Mouse (Mus musculus) cerebellum, postnatal 25 days (tissue): ENCODE results near the gene Sema4b.

Experiments
- DNase-seq, 2 experiments: peaks; one replicate each; pipeline ENCODE4 v3.0.0; 2021; ENCODE audit warnings: mixed read lengths in 2 of 2

Sema4b gene

DNA sequence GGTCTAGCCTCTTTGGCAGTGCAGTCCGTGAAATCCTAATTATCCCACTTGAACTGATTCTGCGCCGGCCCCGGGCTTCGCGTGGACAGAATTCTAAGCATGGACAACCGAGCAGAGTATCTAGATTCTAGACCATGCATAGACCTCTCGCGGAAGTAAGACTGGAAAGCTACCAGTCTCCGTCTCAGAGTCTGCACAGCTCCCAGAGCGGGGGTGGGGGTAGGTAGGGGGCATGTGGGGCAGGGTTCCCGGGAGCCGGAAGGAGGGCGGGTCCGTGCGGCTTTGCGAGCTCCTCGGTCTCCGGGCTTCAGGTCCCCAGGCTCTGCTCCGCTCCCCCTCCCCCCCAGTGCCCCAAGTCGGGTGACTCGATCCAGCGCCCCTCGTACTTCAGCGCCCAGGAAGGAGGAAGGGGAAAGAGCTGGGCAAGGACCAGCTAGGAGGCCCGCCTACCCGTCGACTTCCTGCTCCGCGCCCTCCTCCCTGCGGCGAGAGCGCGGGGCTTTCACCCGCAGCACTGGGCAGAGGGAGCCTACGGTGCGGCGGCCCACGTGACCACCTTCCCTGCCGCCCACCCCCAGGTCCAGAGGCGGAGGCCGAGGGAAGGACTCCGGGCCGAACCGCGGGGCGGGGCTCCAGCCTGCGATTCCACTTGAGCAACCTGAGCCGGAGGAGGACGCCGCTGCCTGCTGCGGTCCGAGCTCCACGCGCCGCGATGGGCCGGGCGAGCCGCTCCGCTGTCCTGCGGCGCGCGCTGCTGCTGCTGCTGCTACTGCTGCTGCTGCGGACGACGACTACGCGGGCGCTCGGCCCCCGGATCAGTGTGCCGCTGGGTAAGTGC lies 11.5 kb downstream of the Sema4b start:
- peak; percentile 80 to 83 for DNase-seq

DNA sequence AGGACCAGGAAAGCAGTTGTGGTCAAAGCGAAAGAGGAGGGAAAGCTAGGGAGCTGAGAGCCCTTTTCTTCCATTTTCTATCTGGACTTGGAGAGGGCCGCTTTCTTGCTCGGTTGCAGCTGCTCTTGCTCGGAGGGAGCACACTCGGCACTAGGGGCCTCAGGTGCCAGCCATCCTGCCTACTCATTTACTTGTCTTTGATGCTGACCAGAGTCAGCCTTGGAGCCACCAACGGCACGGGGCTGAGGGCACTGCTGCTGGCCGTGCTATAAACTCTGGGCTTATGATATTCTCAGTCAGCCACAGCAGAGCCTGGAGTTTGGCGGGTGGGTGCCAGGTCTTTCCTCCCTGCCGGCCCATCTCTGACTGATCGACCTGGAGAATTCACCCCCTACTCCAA lies 12.2 kb downstream of the Sema4b start:
- DNase-seq: peak in 1 of 2 experiments; percentile 45

DNA sequence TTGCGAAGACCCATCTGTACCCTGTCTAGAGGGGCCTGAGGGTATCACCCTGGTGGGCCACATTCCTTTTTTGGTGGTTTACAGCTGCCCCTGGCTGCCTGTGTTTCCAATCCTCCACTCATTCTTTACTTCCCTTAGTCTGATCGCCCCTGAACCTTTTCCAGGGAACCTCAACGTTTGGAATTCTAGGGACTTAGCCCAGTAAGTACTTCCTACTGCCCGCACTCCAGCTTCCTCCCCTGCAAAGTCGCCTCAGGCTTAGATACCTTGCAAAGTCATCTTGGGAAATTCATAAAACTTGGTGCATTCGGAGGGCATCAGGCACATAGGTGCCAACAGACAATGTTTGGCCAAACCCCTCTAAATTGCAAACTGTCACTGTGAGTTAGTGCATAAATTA lies 12.6 kb downstream of the Sema4b start:
- no peak for DNase-seq

DNA sequence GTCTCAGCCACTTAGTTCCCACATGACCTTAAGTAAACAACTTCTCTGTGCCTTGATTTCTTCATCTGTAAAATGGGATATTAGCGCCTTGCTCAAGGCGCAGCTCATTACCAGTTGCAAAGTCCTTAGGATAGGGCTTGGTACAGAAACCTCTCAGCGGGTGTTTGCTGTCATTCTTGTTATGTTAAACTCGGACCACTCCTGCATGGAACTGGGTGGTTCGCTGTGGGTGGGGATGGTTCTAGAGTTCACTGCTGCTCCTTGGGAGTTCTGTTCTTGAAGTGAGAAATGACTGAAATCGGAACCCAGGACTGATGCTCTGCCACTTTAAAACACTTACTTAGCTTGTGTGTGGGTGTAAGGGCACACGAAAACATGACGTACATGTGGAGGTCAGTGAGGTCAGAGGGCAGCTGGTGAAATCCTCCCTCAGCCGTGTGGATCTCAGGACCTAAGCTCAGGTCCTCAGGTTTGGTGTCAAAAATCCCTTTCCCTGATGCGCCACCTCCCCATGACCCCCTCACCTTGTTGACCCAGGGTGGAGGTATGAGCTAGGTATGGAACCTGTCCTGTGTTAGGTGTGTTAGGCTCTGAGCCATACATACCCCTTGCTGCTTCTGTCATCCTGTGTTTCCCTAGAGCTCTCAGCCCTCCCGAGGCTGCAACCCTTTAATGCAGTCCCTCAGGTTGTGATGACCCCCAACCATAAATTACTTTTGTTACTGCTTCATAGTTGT lies 13.4 kb downstream of the Sema4b start:
- DNase-seq: no peak

- peak in 1 of 2 experiments; percentile 1 for DNase-seq
These were observed 13.9 kb downstream of the Sema4b start for GRCm38 (mm10) chr7:80200588-80200945.

DNA sequence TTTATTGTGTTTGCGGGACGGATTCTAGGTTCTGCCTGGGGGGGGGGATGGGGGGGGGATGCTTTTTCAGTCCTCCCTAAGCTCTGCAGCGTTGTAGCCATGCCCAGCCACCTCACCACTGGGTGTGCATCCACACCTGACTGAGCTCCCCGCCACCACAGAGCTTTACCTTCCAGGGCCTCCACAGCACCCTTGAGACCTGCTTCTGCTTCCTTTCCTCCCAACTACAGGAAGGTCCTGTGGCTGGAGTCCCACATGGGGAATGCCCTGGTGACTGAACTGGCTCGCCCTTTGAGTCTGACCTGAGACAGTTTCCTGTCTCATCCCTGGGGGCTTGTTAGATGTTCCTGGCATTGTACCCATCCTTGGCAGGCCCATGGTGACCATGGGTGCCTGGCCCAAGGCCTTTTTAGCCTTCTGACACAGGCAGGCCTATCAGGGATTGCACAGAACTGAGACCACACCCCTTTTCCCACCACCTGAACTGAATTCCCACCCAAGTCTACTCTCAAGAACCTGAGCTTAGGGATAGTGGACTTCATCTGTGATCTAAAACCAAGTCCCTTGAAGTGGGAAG lies 14.4 kb downstream of the Sema4b start:
- DNase-seq: no peak

- DNase-seq: no peak
These were observed 15.4 kb downstream of the Sema4b start for GRCm38 (mm10) chr7:80201888-80202540.

DNA sequence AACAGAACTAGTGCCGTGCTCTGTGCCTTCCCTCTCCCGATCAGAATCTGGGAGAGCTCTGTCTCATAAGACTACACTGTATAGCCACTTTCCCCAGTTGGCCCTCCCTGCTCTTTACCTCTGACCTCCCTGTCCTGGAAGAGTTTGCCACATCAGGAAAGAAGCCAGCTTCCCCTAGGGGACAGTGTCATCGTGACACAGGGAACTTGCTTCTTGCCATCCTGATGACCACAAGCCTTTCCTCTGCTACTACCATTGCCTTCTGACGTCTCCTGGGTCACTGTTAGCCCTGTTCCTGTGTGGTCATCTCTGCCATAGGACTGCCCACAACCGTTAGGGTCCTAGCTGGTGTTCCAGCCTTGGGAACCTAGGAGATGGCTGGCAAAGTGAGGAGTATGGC lies 16.3 kb downstream of the Sema4b start:
- DNase-seq: no peak

DNA sequence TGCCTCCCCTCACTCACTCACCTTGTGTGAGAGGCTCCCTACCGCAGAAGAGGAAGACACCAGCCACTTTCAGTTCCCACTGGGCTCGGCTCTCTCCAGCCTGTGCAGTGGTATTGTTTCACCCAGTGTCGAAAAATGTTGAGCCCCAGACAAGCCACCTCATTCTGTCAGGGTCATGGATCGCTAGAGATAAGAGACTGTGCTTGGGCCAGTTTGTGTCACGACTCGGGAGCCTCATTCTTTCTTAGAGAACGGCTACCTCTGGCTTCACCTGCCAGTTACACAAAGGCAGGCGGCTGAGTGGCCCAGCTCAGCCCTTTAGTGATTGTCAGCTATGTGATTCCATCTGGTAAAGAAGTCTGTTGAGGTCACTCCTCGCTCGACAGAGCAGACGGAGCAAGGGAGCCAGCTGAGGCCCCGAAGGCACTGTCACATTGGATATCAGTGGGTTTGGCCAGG lies 17.0 kb downstream of the Sema4b start:
- DNase-seq: no peak

DNA sequence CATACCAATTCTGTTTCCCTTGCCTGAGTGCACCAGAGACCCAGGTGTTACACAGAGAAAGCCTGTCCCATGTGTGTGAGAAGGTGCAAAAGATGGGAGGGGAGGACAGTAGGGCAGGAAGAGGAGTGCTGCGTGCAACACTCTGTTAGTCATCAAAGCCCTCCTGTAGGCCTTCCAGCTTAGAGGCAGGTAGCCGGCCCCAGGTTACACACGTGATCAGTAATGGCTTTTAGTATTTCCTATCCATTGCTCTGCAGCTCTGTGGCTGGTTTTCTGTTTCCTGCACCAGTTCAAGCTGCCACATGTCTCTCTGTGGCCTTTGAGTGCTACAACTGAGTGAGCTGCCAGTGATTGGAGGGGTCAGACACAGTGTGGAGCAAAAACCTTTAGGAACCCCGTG lies 17.7 kb downstream of the Sema4b start:
- no peak for DNase-seq

- DNase-seq: no peak
These were observed 18.3 kb downstream of the Sema4b start for GRCm38 (mm10) chr7:80204961-80205360.

GRCm38 (mm10) chr7:80205705-80206589 lies 19.3 kb downstream of the Sema4b start:
- DNase-seq: no peak

DNA sequence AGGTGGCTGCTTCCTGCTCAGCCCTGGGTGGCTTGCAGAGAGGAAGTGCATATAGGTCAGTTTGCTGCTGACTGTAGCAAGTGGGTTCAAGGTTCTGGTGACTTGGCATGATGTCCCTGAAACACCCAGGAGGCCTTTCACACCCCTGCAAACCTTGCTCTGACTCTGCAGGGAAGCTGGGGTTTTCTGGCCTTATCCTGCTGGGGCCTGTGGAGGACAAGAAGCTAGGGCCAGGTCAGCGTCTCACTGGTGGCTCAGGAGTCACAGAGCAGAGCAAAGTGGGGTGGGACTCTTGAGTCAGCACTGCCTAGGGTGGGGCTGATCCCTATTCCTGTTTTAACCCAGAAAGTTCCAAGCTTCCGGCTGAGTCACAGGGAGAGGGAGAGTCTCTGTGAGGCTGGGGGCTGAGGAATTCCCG lies 20.7 kb downstream of the Sema4b start:
- DNase-seq: peak in 1 of 2 experiments; percentile 12

- peak in 1 of 2 experiments; percentile 8 for DNase-seq
These were observed 21.5 kb downstream of the Sema4b start for GRCm38 (mm10) chr7:80208026-80208642.

- peak in 1 of 2 experiments; percentile 20 for DNase-seq
These were observed 22.2 kb downstream of the Sema4b start for GRCm38 (mm10) chr7:80208738-80209430.

GRCm38 (mm10) chr7:80209669-80210068 lies 23.0 kb downstream of the Sema4b start:
- no peak for DNase-seq

- no peak for DNase-seq
These were observed 24.3 kb downstream of the Sema4b start for GRCm38 (mm10) chr7:80210982-80211381.

DNA sequence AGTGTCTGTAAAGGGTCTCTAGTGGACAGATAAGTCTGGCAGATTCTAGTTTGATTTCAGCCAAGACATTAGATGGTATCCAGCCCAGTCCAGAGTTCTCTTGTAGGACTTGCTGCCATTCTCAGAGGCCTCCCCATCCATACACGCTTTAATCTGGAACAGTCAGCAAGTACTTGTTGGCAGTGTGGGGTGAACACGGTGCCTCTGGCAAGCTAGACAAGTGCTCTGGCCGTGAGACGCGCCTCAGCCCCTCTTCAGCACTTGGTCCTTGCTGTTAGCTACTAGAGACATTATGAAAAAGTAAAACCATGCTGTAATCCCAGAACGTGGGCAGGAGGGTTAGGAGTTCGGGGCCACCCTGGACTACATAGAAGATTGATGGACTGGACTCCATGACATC lies 27.0 kb downstream of the Sema4b start:
- DNase-seq: no peak

GRCm38 (mm10) chr7:80214459-80214858 lies 27.8 kb downstream of the Sema4b start:
- DNase-seq: no peak

- peak; percentile 84 to 88 for DNase-seq
These were observed 28.8 kb downstream of the Sema4b start for GRCm38 (mm10) chr7:80215398-80215797.

- DNase-seq: peak in 1 of 2 experiments; percentile 41
These were observed 29.9 kb downstream of the Sema4b start for GRCm38 (mm10) chr7:80216566-80216965.
